Mouse (Mus musculus) midbrain, embryonic 16.5 days (tissue): Measurements from ENCODE around the gene Olfr26. TPM values are rescaled to one million over a fixed set of nuclear protein-coding genes. Genes with fewer than 3 reads are reported as not detected.
"Not testable (repeated sequence)": the region's sequence is repeated elsewhere in the genome, so short reads cannot be mapped to it uniquely, and the experiment has no call there.

Source experiments
- ATAC-seq: fragments of 200-750 bp; cut with Nextera tagmentation; 2 replicates; pipeline ENCODE4 v1.8.0; 2017; ENCODE audit warnings: moderate TSS enrichment
- H3K27ac ChIP-seq: fragments of 300-500 bp; sonication (generic); 2 replicates; pipeline ENCODE4 v1.5.1; 2014; ENCODE audit warnings: mild to moderate bottlenecking, low read length, mixed read lengths
- H3K27me3 ChIP-seq: fragments of 300-500 bp; sonication (generic); 2 replicates; pipeline ENCODE4 v1.6.1; 2014; ENCODE audit warnings: low read depth, low read length, mixed read lengths; ENCODE audit not compliant: control insufficient read depth, insufficient read depth
- H3K36me3 ChIP-seq: fragments of 300-500 bp; sonication (generic); 2 replicates; pipeline ENCODE4 v1.6.1; 2014; ENCODE audit warnings: mild to moderate bottlenecking, low read length, moderate library complexity, mixed read lengths; ENCODE audit not compliant: control insufficient read depth, insufficient read depth
- H3K4me1 ChIP-seq: fragments of 300-500 bp; sonication (generic); 2 replicates; pipeline ENCODE4 v1.6.1; 2014; ENCODE audit warnings: mild to moderate bottlenecking, low read length, mixed read lengths; ENCODE audit not compliant: control insufficient read depth, insufficient read depth
- H3K4me2 ChIP-seq: fragments of 300-500 bp; sonication (generic); 2 replicates; pipeline ENCODE4 v1.6.1; 2014; ENCODE audit warnings: mild to moderate bottlenecking, low read length, mixed read lengths
- H3K4me3 ChIP-seq: fragments of 300-500 bp; sonication (generic); 2 replicates; pipeline ENCODE4 v1.5.1; 2014; ENCODE audit warnings: low read depth, mild to moderate bottlenecking, low read length, moderate library complexity, mixed read lengths
- H3K9ac ChIP-seq: fragments of 300-500 bp; sonication (generic); 2 replicates; pipeline ENCODE4 v1.6.1; 2014; ENCODE audit warnings: low read depth, low read length, mixed read lengths
- H3K9me3 ChIP-seq: fragments of 300-500 bp; sonication (generic); replicated peaks from 2 replicates; pipeline ENCODE4 v1.6.1; 2014; ENCODE audit warnings: mild to moderate bottlenecking, low read length, mixed read lengths; ENCODE audit not compliant: control insufficient read depth, poor library complexity, severe bottlenecking
- WGBS: fragments of 180-500 bp; shearing (Covaris S2); extraction: QIAGEN DNeasy Blood & Tissue Kit; methylation state at CpG from one replicate; pipeline ENCODE4 v1.1.7; 2014; 5-methylcytosine and 5-hydroxymethylcytosine counted together
- polyA plus RNA-seq: library from polyadenylated mRNA; unstranded; fragments of >200 nt; fragmentation: Nextera tagmentation; extraction: Ambion mirVana; gene quantifications from 2 replicates; pipeline ENCODE4 v1.2.1, GENCODE M21; 2015

Olfr26 gene
- polyA plus RNA-seq = not detected in 2 replicates

- Histone ChIP-seq H3K9me3 (no peaks in the 10 kb centered on the region), H3K9ac (no peak within 1 kb of the TSS), H3K27ac (no peak within 1 kb of the TSS), H3K4me3 (no peak within 1 kb of the TSS), H3K4me1 (no peaks in the 10 kb centered on the region), H3K4me2 (no peak within 1 kb of the TSS), H3K27me3 (no peaks in the 10 kb centered on the region), H3K36me3 (no peaks in the 10 kb centered on the region)
- no peak for ATAC-seq
Observed at GRCm38 (mm10) chr9:38854760-38855159, at the start of gene Olfr26. TSS of gene Olfr26 (plus strand) at chr9:38855060.

GRCm38 (mm10) chr9:38805696-38806095, 49.2 kb upstream of the Olfr26 start:
- Histone ChIP-seq H3K9me3 (no peaks in the 10 kb centered on the region), H3K27me3 (no peaks in the 10 kb centered on the region), H3K9ac (no peak overlapping the region), H3K36me3 (no peaks in the 10 kb centered on the region), H3K4me2 (no peak overlapping the region), H3K4me1 (no peaks in the 10 kb centered on the region), H3K27ac (no peak overlapping the region), H3K4me3 (no peak overlapping the region)
- no peak for ATAC-seq

GRCm38 (mm10) chr9:38814314-38814713, 40.5 kb upstream of the Olfr26 start, which contains the start of gene Olfr922:
TSS of gene Olfr922 (plus strand) at chr9:38814614.
- no peaks in the 10 kb centered on the region for H3K9me3 ChIP-seq
- no peaks in the 10 kb centered on the region for H3K4me1 ChIP-seq
- H3K36me3 ChIP-seq = no peaks in the 10 kb centered on the region
- no peaks in the 10 kb centered on the region for H3K27me3 ChIP-seq
- no peak within 1 kb of the TSS for H3K4me3 ChIP-seq
- no peak for ATAC-seq
- no peak within 1 kb of the TSS for H3K27ac ChIP-seq
- no peak within 1 kb of the TSS for H3K9ac ChIP-seq
- WGBS = 61% methylated on average over 2 of the region's 2 CpGs
- no peak within 1 kb of the TSS for H3K4me2 ChIP-seq

- H3K27me3 ChIP-seq = no peaks in the 10 kb centered on the region
- H3K27ac ChIP-seq = no peak overlapping the region
- H3K36me3 ChIP-seq = no peaks in the 10 kb centered on the region
- 84% methylated on average over 1 of the region's 1 CpGs for WGBS
- no peak overlapping the region for H3K4me3 ChIP-seq
- ATAC-seq = no peak
- no peak overlapping the region for H3K9ac ChIP-seq
- no peaks in the 10 kb centered on the region for H3K4me1 ChIP-seq
- no peak overlapping the region for H3K4me2 ChIP-seq
- no peaks in the 10 kb centered on the region for H3K9me3 ChIP-seq
Observed at GRCm38 (mm10) chr9:38815458-38815986, 39.3 kb upstream of the Olfr26 start.

- no peak within 1 kb of the TSS for H3K4me3 ChIP-seq
- no peaks in the 10 kb centered on the region for H3K4me1 ChIP-seq
- H3K27me3 ChIP-seq = no peaks in the 10 kb centered on the region
- H3K4me2 ChIP-seq = no peak within 1 kb of the TSS
- H3K36me3 ChIP-seq = no peaks in the 10 kb centered on the region
- 88% methylated on average over 1 of the region's 1 CpGs for WGBS
- no peak within 1 kb of the TSS for H3K27ac ChIP-seq
- no peak for ATAC-seq
- no peak within 1 kb of the TSS for H3K9ac ChIP-seq
- H3K9me3 ChIP-seq = no peaks in the 10 kb centered on the region
Observed at GRCm38 (mm10) chr9:38826245-38826644, 28.6 kb upstream of the Olfr26 start, which contains the start of gene Olfr923. TSS of gene Olfr923 (plus strand) at chr9:38826545.

GRCm38 (mm10) chr9:38833027-38833426, 21.8 kb upstream of the Olfr26 start:
- Histone ChIP-seq H3K4me1 (no peaks in the 10 kb centered on the region), H3K4me2 (no peak overlapping the region), H3K27me3 (no peaks in the 10 kb centered on the region), H3K4me3 (no peak overlapping the region), H3K36me3 (no peaks in the 10 kb centered on the region), H3K9me3 (no peaks in the 10 kb centered on the region), H3K9ac (no peak overlapping the region), H3K27ac (no peak overlapping the region)
- 72% methylated on average over 2 of the region's 2 CpGs for WGBS
- ATAC-seq = no peak

- Histone ChIP-seq H3K9me3 (no peaks in the 10 kb centered on the region), H3K4me2 (no peak within 1 kb of the TSS), H3K4me3 (no peak within 1 kb of the TSS), H3K27me3 (no peaks in the 10 kb centered on the region), H3K9ac (no peak within 1 kb of the TSS), H3K36me3 (no peaks in the 10 kb centered on the region), H3K4me1 (no peaks in the 10 kb centered on the region), H3K27ac (no peak within 1 kb of the TSS)
- 90% methylated on average over 1 of the region's 1 CpGs for WGBS
- ATAC-seq = no peak
Observed at GRCm38 (mm10) chr9:38844149-38844548, 10.7 kb upstream of the Olfr26 start, which contains the start of gene Olfr924. TSS of gene Olfr924 (plus strand) at chr9:38844449.

GRCm38 (mm10) chr9:38874880-38875279, 20.0 kb downstream of the Olfr26 start:
- WGBS = 60% methylated on average over 2 of the region's 2 CpGs
- not testable (repeated sequence) for H3K27me3 ChIP-seq, H3K9me3 ChIP-seq, H3K9ac ChIP-seq, H3K4me2 ChIP-seq, H3K36me3 ChIP-seq, ATAC-seq, H3K4me1 ChIP-seq, H3K4me3 ChIP-seq, H3K27ac ChIP-seq

- no peak within 1 kb of the TSS for H3K27ac ChIP-seq
- no peak within 1 kb of the TSS for H3K4me2 ChIP-seq
- 0 out of 2 replicates have a peak, but pooled peaks cover 5% of the 10 kb centered on the region for H3K9me3 ChIP-seq
- no peak within 1 kb of the TSS for H3K4me3 ChIP-seq
- ATAC-seq = no peak
- H3K9ac ChIP-seq = no peak within 1 kb of the TSS
- WGBS = 95% methylated on average over 2 of the region's 2 CpGs
- no peaks in the 10 kb centered on the region for H3K4me1 ChIP-seq
- H3K36me3 ChIP-seq = no peaks in the 10 kb centered on the region
- H3K27me3 ChIP-seq = no peaks in the 10 kb centered on the region
Observed at GRCm38 (mm10) chr9:38876826-38877225, 22.0 kb downstream of the Olfr26 start, which contains the start of gene Olfr926. TSS of gene Olfr926 (plus strand) at chr9:38877126.
